Mouse (Mus musculus): ENCODE data around the gene Pou2f3. TPM values are rescaled to one million over a fixed set of nuclear protein-coding genes. Genes with fewer than 3 reads are reported as not detected.

Gene Pou2f3
- polyA plus RNA-seq, 1 experiment from 2014 or later: not detected

DNA sequence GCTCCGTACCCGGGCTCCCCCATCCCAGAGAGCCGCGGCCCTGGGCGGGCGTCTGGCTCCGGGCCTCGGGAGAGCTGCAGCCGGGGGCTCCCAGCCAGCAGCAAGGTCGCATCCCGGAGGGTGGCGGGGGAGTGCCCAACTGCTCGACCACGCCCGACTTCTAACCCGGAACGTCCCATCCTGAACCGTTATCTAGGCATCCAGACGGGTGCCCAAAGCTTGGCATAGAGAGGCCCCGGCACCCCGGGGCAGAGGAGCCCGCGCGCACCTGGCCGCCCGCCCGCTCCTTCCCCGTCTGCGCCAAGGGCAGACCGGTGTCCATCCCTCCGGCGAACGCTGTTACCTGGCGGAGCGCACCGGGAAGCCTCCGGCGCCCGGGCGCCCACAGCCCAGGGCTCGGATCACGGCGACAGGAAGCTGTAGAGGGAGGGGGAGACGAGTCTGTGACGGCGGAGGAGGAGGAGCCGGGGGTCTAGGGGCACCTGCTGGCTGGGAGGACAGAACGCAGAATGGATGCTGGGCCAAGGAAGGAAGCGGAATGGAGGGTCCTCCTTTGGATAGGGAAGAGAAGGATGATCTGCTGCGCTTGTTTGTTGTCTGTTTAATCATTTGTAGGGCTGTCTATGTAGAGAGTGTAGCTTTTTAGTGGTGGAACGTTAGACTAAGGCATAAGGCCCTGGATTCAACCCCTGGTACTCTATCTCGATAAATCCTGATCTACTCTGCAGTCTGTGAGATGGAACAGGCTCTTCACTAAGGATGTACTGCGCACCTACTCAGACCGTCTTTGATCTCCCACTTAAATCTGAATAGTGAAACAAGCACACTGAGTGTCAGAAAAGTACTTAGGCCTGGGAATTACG is 93.8 kb downstream of the Pou2f3 start, which contains the start of gene Tmem136:
Gene Tmem136, minus strand, starts transcription at position 437 of the 863 bp plus-strand sequence.
- DNase-seq (ENCODE audit: low spot score) (peak; percentile 81), ATAC-seq (ENCODE audit: low FRiP score) (peak; percentile 92)
- Histone ChIP-seq H3K4me3 (ENCODE audit: low read depth, low read length) (peak within 1 kb of the TSS; percentile 69), H3K36me3 (ENCODE audit: control insufficient read depth, insufficient read depth, low read length) (no peaks in the 10 kb centered on the region), H3K9me3 (ENCODE audit: control insufficient read depth, low read length) (no peaks in the 10 kb centered on the region), H3K4me2 (replicated peaks; ENCODE audit: low read depth, low read length) (peak within 1 kb of the TSS; percentile 80), H3K4me1 (replicated peaks; ENCODE audit: control insufficient read depth, insufficient read depth, low read length) (no peaks in the 10 kb centered on the region; the same call in 1 of the 2 replicates), H3K9ac (ENCODE audit: low read depth, low read length) (peak within 1 kb of the TSS; percentile 90), H3K27ac (ENCODE audit: low read depth, low read length) (no peak within 1 kb of the TSS), H3K27me3 (ENCODE audit: control insufficient read depth, insufficient read depth, low read length) (no peaks in the 10 kb centered on the region)
- WGBS: 5% methylated on average over 47 of the region's 55 CpGs

DNA sequence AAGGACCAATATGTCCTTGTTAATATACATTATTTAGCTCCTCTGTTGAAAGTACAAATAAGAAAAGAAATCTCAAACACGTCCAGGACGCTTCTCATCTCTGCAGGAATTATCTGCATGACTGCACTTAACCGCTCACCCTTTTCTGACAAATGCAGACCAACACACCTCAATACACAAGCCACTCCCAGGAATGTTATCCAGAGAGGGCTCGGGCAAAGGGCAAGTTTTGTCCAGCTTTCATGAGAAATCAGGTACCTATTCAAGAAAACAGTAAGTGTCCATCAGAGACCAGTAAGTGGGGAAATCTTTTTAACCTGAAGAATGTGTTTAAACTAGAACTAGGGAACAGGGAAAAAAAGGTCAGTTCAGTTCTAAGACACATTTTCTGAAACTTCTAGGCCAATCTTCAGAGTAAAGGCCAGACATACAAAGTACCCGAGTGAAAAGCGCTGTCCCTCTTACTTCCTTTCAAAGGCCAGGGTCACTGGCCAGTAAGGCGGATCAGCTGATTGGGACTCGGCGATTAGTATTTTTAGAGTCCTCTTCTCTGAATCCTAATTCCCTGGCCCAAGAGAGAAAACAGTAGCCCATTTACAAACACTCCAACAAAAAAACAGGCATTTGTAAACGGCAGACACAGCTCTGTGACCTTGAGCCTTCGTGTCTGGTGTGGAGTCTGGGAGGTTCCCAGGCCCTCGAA is 94.6 kb downstream of the Pou2f3 start:
- H3K36me3 ChIP-seq (ENCODE audit: control insufficient read depth, insufficient read depth, low read length): no peaks in the 10 kb centered on the region
- WGBS: 20% methylated on average over 12 of the region's 12 CpGs

GRCm38 (mm10) chr9:43114833-43115232 is 95.3 kb downstream of the Pou2f3 start:
- H3K36me3 ChIP-seq (ENCODE audit: control insufficient read depth, insufficient read depth, low read length): no peaks in the 10 kb centered on the region
- DNase-seq (ENCODE audit: low spot score): no peak
- H3K4me3 ChIP-seq (ENCODE audit: low read depth, low read length): no peak overlapping the region
- no peak overlapping the region for H3K27ac ChIP-seq (ENCODE audit: low read depth, low read length)
- H3K9ac ChIP-seq (ENCODE audit: low read depth, low read length): no peak overlapping the region
- no peaks in the 10 kb centered on the region for H3K27me3 ChIP-seq (ENCODE audit: control insufficient read depth, insufficient read depth, low read length)
- no peak for ATAC-seq (ENCODE audit: low FRiP score)
- no peaks in the 10 kb centered on the region for H3K9me3 ChIP-seq (ENCODE audit: control insufficient read depth, low read length)
- WGBS: 95% methylated on average over 4 of the region's 4 CpGs
- H3K4me1 ChIP-seq (replicated peaks; ENCODE audit: control insufficient read depth, insufficient read depth, low read length): no peaks in the 10 kb centered on the region; the same call in 1 of the 2 replicates
- H3K4me2 ChIP-seq (replicated peaks; ENCODE audit: low read depth, low read length): no peak overlapping the region

More for the DNA sequence above, 94.6 kb downstream of the Pou2f3 start:
- Histone ChIP-seq H3K4me3 (ENCODE audit: low read depth, low read length) (peak overlapping the region; percentile 69), H3K4me2 (replicated peaks; ENCODE audit: low read depth, low read length) (peak overlapping the region; percentile 80), H3K27ac (ENCODE audit: low read depth, low read length) (no peak overlapping the region), H3K9me3 (ENCODE audit: control insufficient read depth, low read length) (no peaks in the 10 kb centered on the region), H3K4me1 (replicated peaks; ENCODE audit: control insufficient read depth, insufficient read depth, low read length) (no peaks in the 10 kb centered on the region; the same call in 1 of the 2 replicates), H3K9ac (ENCODE audit: low read depth, low read length) (peak overlapping the region; percentile 90), H3K27me3 (ENCODE audit: control insufficient read depth, insufficient read depth, low read length) (no peaks in the 10 kb centered on the region)
- ATAC-seq (ENCODE audit: low FRiP score) (no peak), DNase-seq (ENCODE audit: low spot score) (no peak)

- 87% methylated on average over 8 of the region's 8 CpGs for WGBS
- ATAC-seq (ENCODE audit: low FRiP score): no peak
- Histone ChIP-seq H3K36me3 (ENCODE audit: control insufficient read depth, insufficient read depth, low read length) (no peaks in the 10 kb centered on the region), H3K27ac (ENCODE audit: low read depth, low read length) (no peak overlapping the region), H3K4me3 (ENCODE audit: low read depth, low read length) (no peak overlapping the region), H3K9me3 (ENCODE audit: control insufficient read depth, low read length) (no peaks in the 10 kb centered on the region), H3K4me2 (replicated peaks; ENCODE audit: low read depth, low read length) (no peak overlapping the region), H3K27me3 (ENCODE audit: control insufficient read depth, insufficient read depth, low read length) (no peaks in the 10 kb centered on the region), H3K9ac (ENCODE audit: low read depth, low read length) (no peak overlapping the region), H3K4me1 (replicated peaks; ENCODE audit: control insufficient read depth, insufficient read depth, low read length) (no peaks in the 10 kb centered on the region; the same call in 1 of the 2 replicates)
- DNase-seq (ENCODE audit: low spot score): no peak
Observed at GRCm38 (mm10) chr9:43110286-43110980, 99.7 kb downstream of the Pou2f3 start.

DNA sequence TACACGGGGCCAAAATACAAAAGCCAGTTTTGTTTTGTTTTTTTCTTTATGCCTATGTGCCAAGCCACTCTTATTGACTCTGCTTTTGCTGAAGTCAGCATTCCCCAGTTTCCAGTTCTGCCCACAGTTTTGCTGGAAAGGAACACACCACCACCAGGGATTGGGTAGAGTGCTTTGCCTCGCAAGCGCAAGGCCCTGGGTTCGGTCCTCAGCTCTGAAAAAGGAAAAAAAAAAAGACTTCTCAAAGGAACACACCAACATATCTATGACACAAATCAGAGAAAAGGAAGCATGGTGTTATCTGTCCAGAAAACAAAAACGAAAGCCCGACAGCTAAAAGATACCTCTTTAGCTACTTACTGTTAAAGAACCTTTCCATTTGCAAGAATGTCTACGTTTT is 101.0 kb downstream of the Pou2f3 start:
- 0 out of 2 replicates have a peak, but pooled peaks cover 3% of the 10 kb centered on the region for H3K4me1 ChIP-seq (replicated peaks; ENCODE audit: control insufficient read depth, insufficient read depth, low read length)
- H3K36me3 ChIP-seq (ENCODE audit: control insufficient read depth, insufficient read depth, low read length): no peaks in the 10 kb centered on the region
- no peaks in the 10 kb centered on the region for H3K9me3 ChIP-seq (ENCODE audit: control insufficient read depth, low read length)
- no peak overlapping the region for H3K9ac ChIP-seq (ENCODE audit: low read depth, low read length)
- H3K27me3 ChIP-seq (ENCODE audit: control insufficient read depth, insufficient read depth, low read length): no peaks in the 10 kb centered on the region
- no peak for ATAC-seq (ENCODE audit: low FRiP score)
- 91% methylated on average over 7 of the region's 7 CpGs for WGBS
- H3K4me2 ChIP-seq (replicated peaks; ENCODE audit: low read depth, low read length): no peak overlapping the region
- H3K4me3 ChIP-seq (ENCODE audit: low read depth, low read length): no peak overlapping the region
- DNase-seq (ENCODE audit: low spot score): no peak
- H3K27ac ChIP-seq (ENCODE audit: low read depth, low read length): no peak overlapping the region

GRCm38 (mm10) chr9:43108721-43109120 is 101.4 kb downstream of the Pou2f3 start:
- 87% methylated on average over 3 of the region's 3 CpGs for WGBS
- ATAC-seq (ENCODE audit: low FRiP score) (no peak), DNase-seq (ENCODE audit: low spot score) (no peak)
- no peaks in the 10 kb centered on the region for H3K36me3 ChIP-seq (ENCODE audit: control insufficient read depth, insufficient read depth, low read length)
- H3K9me3 ChIP-seq (ENCODE audit: control insufficient read depth, low read length): no peaks in the 10 kb centered on the region
- no peaks in the 10 kb centered on the region for H3K27me3 ChIP-seq (ENCODE audit: control insufficient read depth, insufficient read depth, low read length)
- H3K4me1 ChIP-seq (replicated peaks; ENCODE audit: control insufficient read depth, insufficient read depth, low read length): peaks cover 3% of the 10 kb centered on the region; the same call in 1 of the 2 replicates
- no peak overlapping the region for H3K4me2 ChIP-seq (replicated peaks; ENCODE audit: low read depth, low read length)
- H3K9ac ChIP-seq (ENCODE audit: low read depth, low read length): no peak overlapping the region
- no peak overlapping the region for H3K27ac ChIP-seq (ENCODE audit: low read depth, low read length)
- H3K4me3 ChIP-seq (ENCODE audit: low read depth, low read length): no peak overlapping the region

- DNase-seq (ENCODE audit: low spot score) (no peak), ATAC-seq (ENCODE audit: low FRiP score) (no peak)
- no peak overlapping the region for H3K4me3 ChIP-seq (ENCODE audit: low read depth, low read length)
- no peaks in the 10 kb centered on the region for H3K36me3 ChIP-seq (ENCODE audit: control insufficient read depth, insufficient read depth, low read length)
- H3K4me2 ChIP-seq (replicated peaks; ENCODE audit: low read depth, low read length): no peak overlapping the region
- no peaks in the 10 kb centered on the region for H3K27me3 ChIP-seq (ENCODE audit: control insufficient read depth, insufficient read depth, low read length)
- H3K9ac ChIP-seq (ENCODE audit: low read depth, low read length): no peak overlapping the region
- no peak overlapping the region for H3K27ac ChIP-seq (ENCODE audit: low read depth, low read length)
- 88% methylated on average over 1 of the region's 1 CpGs for WGBS
- H3K9me3 ChIP-seq (ENCODE audit: control insufficient read depth, low read length): no peaks in the 10 kb centered on the region
- H3K4me1 ChIP-seq (replicated peaks; ENCODE audit: control insufficient read depth, insufficient read depth, low read length): peaks cover 3% of the 10 kb centered on the region; the same call in 1 of the 2 replicates
Observed at GRCm38 (mm10) chr9:43108081-43108480, 102.1 kb downstream of the Pou2f3 start.

DNA sequence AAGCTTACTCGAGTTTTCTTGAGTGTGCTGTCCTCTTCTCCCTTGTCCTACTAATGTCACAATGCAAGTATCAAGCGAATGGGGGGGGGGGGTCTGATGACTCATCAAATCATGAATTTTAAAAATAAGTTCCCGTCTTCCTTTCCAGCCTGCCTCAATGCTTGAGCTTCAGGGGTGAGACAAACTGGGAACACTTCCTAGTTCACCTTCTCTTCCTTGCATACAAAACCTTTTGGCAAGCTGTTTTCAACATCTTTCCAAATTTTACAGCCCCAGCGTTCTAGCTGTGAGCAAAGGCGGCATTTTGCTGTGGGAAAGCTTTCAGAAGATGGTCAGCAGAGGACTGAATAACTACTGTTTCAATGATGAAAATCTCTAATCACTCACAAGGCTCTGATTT is 102.6 kb downstream of the Pou2f3 start:
- DNase-seq (ENCODE audit: low spot score) (no peak), ATAC-seq (ENCODE audit: low FRiP score) (no peak)
- Histone ChIP-seq H3K9ac (ENCODE audit: low read depth, low read length) (no peak overlapping the region), H3K27me3 (ENCODE audit: control insufficient read depth, insufficient read depth, low read length) (no peaks in the 10 kb centered on the region), H3K9me3 (ENCODE audit: control insufficient read depth, low read length) (no peaks in the 10 kb centered on the region), H3K36me3 (ENCODE audit: control insufficient read depth, insufficient read depth, low read length) (no peaks in the 10 kb centered on the region), H3K4me1 (replicated peaks; ENCODE audit: control insufficient read depth, insufficient read depth, low read length) (peaks cover 6% of the 10 kb centered on the region; the same call in 1 of the 2 replicates), H3K4me2 (replicated peaks; ENCODE audit: low read depth, low read length) (no peak overlapping the region), H3K4me3 (ENCODE audit: low read depth, low read length) (no peak overlapping the region), H3K27ac (ENCODE audit: low read depth, low read length) (no peak overlapping the region)
- 63% methylated on average over 5 of the region's 5 CpGs for WGBS
